Mouse (Mus musculus) right cerebral cortex, postnatal 4 days (tissue): ENCODE data around the gene Kdm8.

ENCODE experiments used
- DNase-seq: peaks from one replicate; pipeline ENCODE4 v3.0.0-alpha.2; 2022

Gene Kdm8

GRCm38 (mm10) chr7:125469937-125470336, 25.5 kb downstream of the Kdm8 start:
- peak; percentile 68 for DNase-seq

GRCm38 (mm10) chr7:125470901-125471300, 26.4 kb downstream of the Kdm8 start:
- DNase-seq, result no peak

- peak; percentile 76 for DNase-seq
Observed at GRCm38 (mm10) chr7:125471991-125472741, 27.7 kb downstream of the Kdm8 start.

- no peak for DNase-seq
Observed at GRCm38 (mm10) chr7:125474535-125474934, 30.1 kb downstream of the Kdm8 start.

- peak; percentile 9 for DNase-seq
Observed at GRCm38 (mm10) chr7:125475601-125476251, 31.2 kb downstream of the Kdm8 start.

GRCm38 (mm10) chr7:125478391-125478984, 34.0 kb downstream of the Kdm8 start:
- no peak for DNase-seq

- DNase-seq, result no peak
Observed at GRCm38 (mm10) chr7:125480518-125480917, 36.0 kb downstream of the Kdm8 start.

- DNase-seq, result no peak
Observed at GRCm38 (mm10) chr7:125482339-125482738, 37.9 kb downstream of the Kdm8 start.

- no peak for DNase-seq
Observed at GRCm38 (mm10) chr7:125482886-125483285, 38.4 kb downstream of the Kdm8 start.

GRCm38 (mm10) chr7:125484791-125485190, 40.3 kb downstream of the Kdm8 start:
- DNase-seq, result no peak

GRCm38 (mm10) chr7:125486121-125486630, 41.7 kb downstream of the Kdm8 start:
- no peak for DNase-seq

- DNase-seq, result no peak
Observed at GRCm38 (mm10) chr7:125487126-125487525, 42.6 kb downstream of the Kdm8 start.

- DNase-seq, result no peak
Observed at GRCm38 (mm10) chr7:125488706-125489105, 44.2 kb downstream of the Kdm8 start.

GRCm38 (mm10) chr7:125489636-125490035, 45.2 kb downstream of the Kdm8 start:
- no peak for DNase-seq

GRCm38 (mm10) chr7:125490947-125491735, 46.7 kb downstream of the Kdm8 start, which contains the start of gene Nsmce1:
Gene Nsmce1 (minus strand): TSS chr7:125491596.
- DNase-seq, result peak; percentile 91

GRCm38 (mm10) chr7:125491760-125492159, 47.3 kb downstream of the Kdm8 start:
- DNase-seq, result no peak

GRCm38 (mm10) chr7:125492551-125492950, 48.1 kb downstream of the Kdm8 start:
- DNase-seq, result no peak

GRCm38 (mm10) chr7:125495864-125496440, 51.5 kb downstream of the Kdm8 start:
- DNase-seq, result no peak

GRCm38 (mm10) chr7:125499927-125500868, 55.7 kb downstream of the Kdm8 start:
- DNase-seq, result no peak

GRCm38 (mm10) chr7:125500879-125501278, 56.4 kb downstream of the Kdm8 start:
- no peak for DNase-seq

GRCm38 (mm10) chr7:125503374-125504092, 59.1 kb downstream of the Kdm8 start:
- no peak for DNase-seq
